Comparison of ENCODE assay signal across 8 mouse cellular contexts in the genomic region with DNA sequence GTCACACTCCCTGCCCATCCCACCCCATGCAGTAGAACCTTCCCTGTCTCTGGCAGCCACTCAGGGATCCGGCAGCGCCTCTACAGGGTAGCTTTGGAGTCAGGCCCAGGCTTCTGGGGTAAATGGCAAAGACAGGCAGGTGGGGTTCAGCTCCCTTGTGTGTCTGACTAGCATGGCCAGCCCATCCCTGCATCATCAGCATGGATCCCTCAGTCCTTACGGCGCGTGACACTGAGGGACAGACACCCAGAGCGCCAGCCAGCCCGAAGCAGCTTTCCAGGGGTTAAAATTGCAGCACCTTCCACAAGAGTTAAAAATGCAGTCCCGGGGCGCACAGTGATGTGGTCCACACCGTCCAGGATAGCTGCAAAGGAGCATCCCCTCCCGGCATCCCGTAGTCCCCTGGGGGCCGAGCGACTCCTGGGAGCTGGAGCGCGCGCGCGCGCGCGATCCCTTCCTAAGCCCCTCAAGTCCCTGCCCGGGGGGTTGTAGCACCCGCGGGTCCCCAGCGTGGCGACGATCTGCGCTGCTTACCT. TPM values are rescaled to one million over a fixed set of nuclear protein-coding genes. Genes with fewer than 3 reads are reported as not detected.
A peak's percentile ranks its signal among the peaks of the same experiment; 100 is the strongest.
DNase-seq lines count a peak whose midpoint lies in the region; ATAC-seq and TF ChIP-seq lines count a peak whose summit lies in the region.

No protein-coding gene starts in this region.

- H3K27me3 ChIP-seq in kidney, postnatal 0 days (ENCODE audit: insufficient read depth, low read length): no peaks in the 10 kb centered on the region
- no peaks in the 10 kb centered on the region for H3K27me3 ChIP-seq in embryonic facial prominence, embryonic 15.5 days

- peak overlapping the region; percentile 67 for H3K9ac ChIP-seq in kidney, postnatal 0 days (ENCODE audit: low read depth, low read length)
- H3K9ac ChIP-seq in embryonic facial prominence, embryonic 15.5 days: peak overlapping the region; percentile 43

- WGBS in kidney, postnatal 0 days: 2% methylated on average over 29 of the region's 29 CpGs
- 6% methylated on average over 29 of the region's 29 CpGs for WGBS in bone marrow, adult 2 months
- WGBS in embryonic facial prominence, embryonic 15.5 days: 3% methylated on average over 29 of the region's 29 CpGs

- peak; percentile 33 for DNase-seq in kidney, postnatal 0 days (ENCODE audit: low spot score)
- DNase-seq in kidney, postnatal 14 days: no peak
- peak; percentile 6 for DNase-seq in induced T-regulatory cell, adult 2 months (ENCODE audit: low read depth)
- peak; percentile 61 for DNase-seq in mesoderm, embryonic 11.5 days (ENCODE audit: low read depth, low spot score)

- H3K9me3 ChIP-seq in kidney, postnatal 0 days (replicated peaks; ENCODE audit: low read length): no peaks in the 10 kb centered on the region
- H3K9me3 ChIP-seq in embryonic facial prominence, embryonic 15.5 days (replicated peaks): no peaks in the 10 kb centered on the region

- peak overlapping the region; percentile 55 for H3K27ac ChIP-seq in kidney, postnatal 0 days
- H3K27ac ChIP-seq in bone marrow, adult 2 months (ENCODE audit: control insufficient read depth, insufficient read depth, low read depth, low read length, poor library complexity): no peak overlapping the region; the same call in 1 of the 2 replicates
- H3K27ac ChIP-seq in embryonic facial prominence, embryonic 15.5 days (replicated peaks): 0 out of 2 replicates have a peak overlapping the region, but pooled peaks have one; percentile 35

- peak overlapping the region; percentile 72 for H3K4me2 ChIP-seq in kidney, postnatal 0 days (ENCODE audit: low read length)
- peak overlapping the region; percentile 92 for H3K4me2 ChIP-seq in embryonic facial prominence, embryonic 15.5 days (replicated peaks)

- peaks cover 18% of the 10 kb centered on the region for H3K4me1 ChIP-seq in kidney, postnatal 0 days (replicated peaks; ENCODE audit: insufficient read depth, low read length)
- no peaks in the 10 kb centered on the region for H3K4me1 ChIP-seq in bone marrow, adult 2 months (ENCODE audit: control insufficient read depth, insufficient read depth, low read length)
- peaks cover 48% of the 10 kb centered on the region for H3K4me1 ChIP-seq in embryonic facial prominence, embryonic 15.5 days

- peak overlapping the region; percentile 55 for H3K4me3 ChIP-seq in kidney, postnatal 0 days (replicated peaks; ENCODE audit: low read depth, low read length)
- peak overlapping the region; percentile 6 for H3K4me3 ChIP-seq in bone marrow, adult 2 months (replicated peaks; ENCODE audit: control insufficient read depth, low read depth, low read length)
- H3K4me3 ChIP-seq in embryonic facial prominence, embryonic 15.5 days (replicated peaks): peak overlapping the region; percentile 59

- peak; percentile 32; the same call in 1 of the 2 replicates for TF ChIP-seq CTCF in kidney, postnatal 0 days (IDR thresholded peaks at IDR 0.05; ENCODE audit: low read depth)
- TF ChIP-seq CTCF in bone marrow, adult 2 months (IDR thresholded peaks at IDR 0.05; ENCODE audit: control insufficient read depth, insufficient read depth, low read length): no peak

- no peaks in the 10 kb centered on the region for H3K36me3 ChIP-seq in kidney, postnatal 0 days (ENCODE audit: insufficient read depth, low read length)
- H3K36me3 ChIP-seq in embryonic facial prominence, embryonic 15.5 days: no peaks in the 10 kb centered on the region

- TF ChIP-seq POLR2A in bone marrow, adult 2 months (IDR thresholded peaks at IDR 0.05; ENCODE audit: borderline replicate concordance, control insufficient read depth, low read depth, low read length): no peak

- no peak for ATAC-seq in kidney, postnatal 0 days (replicated peaks; ENCODE audit: low FRiP score, low read depth)
- peak; percentile 8; the same call in 1 of the 2 replicates for ATAC-seq in embryonic facial prominence, embryonic 15.5 days (ENCODE audit: insufficient number of reproducible peaks, low FRiP score, low TSS enrichment, low read depth)
- no peak for ATAC-seq in granulocyte monocyte progenitor cell, adult 5-6 weeks (replicated peaks; ENCODE audit: poor library complexity, severe bottlenecking)
- no peak for ATAC-seq in CD4-positive, CD25-positive, alpha-beta regulatory T cell, adult 4 months

RNA-seq across cellular contexts. Expression of gene Coro2b, which starts 0.7 kb away (rescaled TPM):
- 11.0 and 12.0 TPM in 2 replicates for polyA plus RNA-seq in kidney, postnatal 0 days (2015; fragmentation: Nextera tagmentation; extraction: Ambion mirVana)
- 0.27 and 2.8 TPM in 2 replicates for polyA plus RNA-seq in bone marrow, adult 2 months (2011; ENCODE audit: insufficient read depth, insufficient read length, low replicate concordance, missing spikeins)
- 9.5 and 10.3 TPM in 2 replicates for polyA plus RNA-seq in embryonic facial prominence, embryonic 15.5 days (2015; fragmentation: Nextera tagmentation; extraction: Ambion mirVana)
- 2.0 TPM in 1 of 2 replicates, not detected in the other for total RNA-seq in granulocyte monocyte progenitor cell, adult 5-6 weeks (2014; fragmentation: Nextera tagmentation)
- not detected in 2 replicates for total RNA-seq in granulocyte monocyte progenitor cell, adult 5-6 weeks (2017)
- 1 to 10 TPM; 2.7 to 3.6 TPM for polyA plus RNA-seq in CD4-positive, CD25-positive, alpha-beta regulatory T cell, adult 4 months (2017; shearing (Covaris generic))

Comparison
In these comparisons a context has a peak if more than half of its experiments do, and no peak if none do; other contexts are left out.
1. H3K4me3 ChIP-seq: peak in every context shown above with its lines; median percentile 59 in embryonic facial prominence, embryonic 15.5 days; 55 in kidney, postnatal 0 days; 6 in bone marrow, adult 2 months.